ENCODE assay signal across 27 mouse cellular contexts in genomic region chrX:114836906-114837305, GRCm38 (mm10).
"Had no signal": no experiment of that assay in that cellular context is flagged by ENCODE, and none has a peak within 500 bp of the region (broad histone marks: within the 10 kb centered on the region; RNA-seq: fewer than 3 reads in every experiment).

No protein-coding gene starts in this region.

- H3K9ac ChIP-seq: embryonic facial prominence, embryonic 12.5 days; embryonic facial prominence, embryonic 13.5 days; embryonic facial prominence, embryonic 15.5 days; forebrain, embryonic 12.5 days; forebrain, embryonic 13.5 days; forebrain, embryonic 15.5 days; forebrain, postnatal 0 days had no signal

- H3K27ac ChIP-seq: embryonic facial prominence, embryonic 10.5 days; embryonic facial prominence, embryonic 12.5 days; embryonic facial prominence, embryonic 13.5 days; embryonic facial prominence, embryonic 15.5 days; forebrain, embryonic 10.5 days; forebrain, embryonic 12.5 days; forebrain, embryonic 13.5 days; forebrain, embryonic 15.5 days; gastrocnemius, adult 2 months; heart, adult 2 months; heart, embryonic 10.5 days had no signal

- H3K36me3 ChIP-seq: embryonic facial prominence, embryonic 10.5 days; embryonic facial prominence, embryonic 12.5 days; embryonic facial prominence, embryonic 13.5 days; embryonic facial prominence, embryonic 15.5 days; forebrain, embryonic 10.5 days; forebrain, embryonic 12.5 days; forebrain, embryonic 15.5 days; heart, embryonic 10.5 days had no signal

- H3K4me3 ChIP-seq: embryonic facial prominence, embryonic 10.5 days; embryonic facial prominence, embryonic 12.5 days; embryonic facial prominence, embryonic 13.5 days; embryonic facial prominence, embryonic 15.5 days; erythroblast, embryonic 14.5 days; forebrain, embryonic 10.5 days; forebrain, embryonic 12.5 days; forebrain, embryonic 13.5 days; forebrain, embryonic 15.5 days; gastrocnemius, adult 2 months; heart, adult 2 months; heart, embryonic 10.5 days had no signal

- ATAC-seq: forebrain, embryonic 13.5 days; forebrain, embryonic 14.5 days; forebrain, embryonic 15.5 days; forebrain, embryonic 16.5 days; forebrain, postnatal 0 days had no signal

- H3K4me1 ChIP-seq: embryonic facial prominence, embryonic 10.5 days; embryonic facial prominence, embryonic 12.5 days; embryonic facial prominence, embryonic 13.5 days; embryonic facial prominence, embryonic 15.5 days; forebrain, embryonic 10.5 days; forebrain, embryonic 12.5 days; forebrain, embryonic 13.5 days; forebrain, embryonic 15.5 days; heart, embryonic 10.5 days had no signal

- H3K27me3 ChIP-seq: embryonic facial prominence, embryonic 12.5 days; embryonic facial prominence, embryonic 13.5 days; embryonic facial prominence, embryonic 15.5 days; forebrain, embryonic 12.5 days; forebrain, embryonic 13.5 days; forebrain, embryonic 15.5 days had no signal

- H3K9me3 ChIP-seq: embryonic facial prominence, embryonic 10.5 days; embryonic facial prominence, embryonic 12.5 days; embryonic facial prominence, embryonic 13.5 days; embryonic facial prominence, embryonic 15.5 days; forebrain, embryonic 10.5 days; forebrain, embryonic 12.5 days; forebrain, embryonic 13.5 days; forebrain, embryonic 15.5 days; heart, embryonic 10.5 days had no signal

- H3K4me2 ChIP-seq: embryonic facial prominence, embryonic 12.5 days; embryonic facial prominence, embryonic 13.5 days; embryonic facial prominence, embryonic 15.5 days; forebrain, embryonic 12.5 days; forebrain, embryonic 13.5 days; forebrain, embryonic 15.5 days; heart, embryonic 11.5 days had no signal

- DNase-seq: cerebellum, postnatal 10 days; cerebellum, postnatal 14 days; cerebellum, postnatal 25 days; cerebellum, postnatal 36 days; embryo, embryonic 11 days; forebrain, postnatal 0 days; gastrocnemius, adult 2 months; gastrocnemius, postnatal 10 days; gastrocnemius, postnatal 14 days; gastrocnemius, postnatal 25 days; gastrocnemius, postnatal 36 days; heart, adult 11 months; heart, adult 18-20 months; heart, adult 2 months had no signal
